Mouse (Mus musculus) heart, postnatal 25 days (tissue): ENCODE results near the gene Tab1. TPM values are rescaled to one million over a fixed set of nuclear protein-coding genes. Genes with fewer than 3 reads are reported as not detected.

Experiments
- DNase-seq: peaks from one replicate; pipeline ENCODE4 v3.0.0; 2022; ENCODE audit warnings: low spot score
- intact Hi-C: fragments of 180-260 bp; cut with DNase I; formaldehyde crosslinking; loops from one replicate; pipeline ENCODE4 v1.15.1; 2025
- total RNA-seq, 2 experiments: library from RNA; stranded (reverse); gene quantifications; 2 replicates each; pipeline ENCODE4 v1.2.3; 2021

Tab1 gene
- total RNA-seq, 2 experiments from 2014 or later: 23.7 to 26.5 TPM

DNA sequence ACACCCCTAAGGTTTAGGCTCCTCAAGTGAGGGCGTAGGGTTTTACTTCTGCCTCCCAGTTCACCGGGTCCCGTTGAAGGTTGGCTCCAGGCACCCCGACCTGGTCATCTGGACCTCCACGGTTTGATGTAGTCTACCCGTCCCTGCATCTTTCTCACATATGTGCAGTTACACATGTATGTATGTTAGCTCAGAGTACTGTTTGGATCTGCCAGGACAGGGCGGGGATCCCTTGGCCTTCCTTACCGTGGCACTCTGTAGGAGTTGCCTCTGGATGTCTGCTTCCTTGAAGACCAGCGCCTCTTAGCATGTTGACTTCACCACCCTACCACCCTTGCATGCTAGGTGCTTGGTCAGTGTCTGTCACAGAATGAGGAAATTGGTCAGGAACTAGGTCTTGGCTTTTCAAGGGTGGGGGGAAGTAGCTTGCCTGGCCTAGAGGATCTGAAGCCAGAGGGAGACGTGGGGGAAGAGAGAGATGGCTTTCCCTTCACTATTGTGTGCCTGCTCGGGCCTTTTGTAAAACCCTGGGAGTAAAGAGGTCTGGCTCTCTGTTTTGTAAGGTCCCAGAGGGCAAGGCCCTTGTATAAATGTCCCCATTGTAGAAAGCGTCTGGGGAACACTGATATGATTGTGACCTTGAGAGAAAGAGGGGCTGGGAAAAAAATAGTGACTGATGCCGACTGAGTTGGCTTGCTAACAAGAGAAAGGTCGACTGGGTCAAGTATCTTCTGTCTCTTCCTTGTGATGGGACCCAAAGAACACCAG is 939 bp downstream of the Tab1 start:
- intact Hi-C loops: loop anchor here (5.0 kb wide), 3 partner anchors 38 to 93 kb away; partner anchors contain the start of gene Mgat3
- no peak for DNase-seq

- DNase-seq: no peak
- intact Hi-C loops: loop anchor here (5.0 kb wide), 3 partner anchors 38 to 93 kb away; partner anchors contain the start of gene Mgat3
Observed at GRCm38 (mm10) chr15:80134450-80134847, 1.5 kb downstream of the Tab1 start.

- intact Hi-C loops: no loop called here
- DNase-seq: no peak
Observed at GRCm38 (mm10) chr15:80135499-80135898, 2.6 kb downstream of the Tab1 start.

DNA sequence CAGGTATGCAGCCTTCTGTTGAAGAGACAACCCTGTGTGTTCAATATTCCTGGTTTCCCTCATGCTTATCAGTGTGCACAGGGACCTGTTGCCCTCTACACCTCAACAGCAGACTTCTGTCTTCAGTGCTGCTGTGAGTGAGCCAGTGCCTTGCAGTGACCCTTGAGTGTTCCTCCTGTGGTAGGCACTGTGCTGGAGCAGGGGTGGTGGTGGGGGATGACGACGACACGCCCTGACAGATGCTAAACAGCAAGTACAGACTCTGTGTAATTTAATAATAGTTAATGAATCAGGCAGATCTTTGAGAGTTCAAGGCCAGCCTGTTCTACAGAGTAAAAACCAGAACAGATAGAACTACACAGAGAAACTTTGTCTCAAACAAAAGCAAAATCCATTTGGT is 3.7 kb downstream of the Tab1 start:
- DNase-seq: no peak
- intact Hi-C loops: no loop called here

- DNase-seq: no peak
- intact Hi-C loops: no loop called here
Observed at GRCm38 (mm10) chr15:80137945-80138791, 5.2 kb downstream of the Tab1 start.

DNA sequence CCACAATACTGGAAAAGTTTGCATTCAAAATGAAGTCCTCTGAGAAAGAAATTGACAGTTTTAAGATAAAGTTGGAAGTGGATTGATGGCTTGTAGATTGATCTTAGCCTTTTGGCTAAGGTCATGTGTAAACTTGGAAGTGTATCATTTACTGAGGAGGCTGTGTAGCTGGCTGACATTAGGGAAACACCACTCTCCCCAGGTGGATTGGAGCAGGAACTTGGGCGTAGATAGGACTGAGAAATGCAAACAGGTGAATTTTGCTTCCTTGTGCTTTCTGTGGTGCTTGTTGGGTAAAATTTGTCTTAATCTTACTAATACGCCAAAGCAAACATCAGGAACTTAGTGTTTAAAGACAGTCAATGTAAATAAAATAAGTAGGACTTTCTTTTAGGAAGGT is 7.4 kb downstream of the Tab1 start:
- no peak for DNase-seq
- intact Hi-C loops: no loop called here

DNA sequence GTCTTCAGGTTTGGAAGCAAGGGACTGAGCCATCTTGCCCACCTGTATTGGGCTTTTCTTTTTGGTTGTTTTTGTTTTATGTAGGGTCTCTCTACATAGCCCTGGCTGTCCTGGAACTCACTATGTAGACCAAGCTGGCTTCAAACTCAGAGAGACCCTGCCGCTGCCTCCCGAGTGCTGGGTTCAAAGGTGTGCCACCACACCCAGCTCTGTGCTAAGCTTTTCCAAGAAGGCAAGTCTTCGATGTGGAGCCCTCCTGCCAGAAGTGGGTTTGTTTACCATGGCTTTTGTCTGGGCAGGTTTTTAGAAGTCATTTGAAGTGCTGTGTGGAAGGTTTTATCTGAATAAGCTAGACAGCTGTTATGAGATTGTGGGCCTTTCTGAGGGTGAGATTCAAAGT is 8.0 kb downstream of the Tab1 start:
- no peak for DNase-seq
- intact Hi-C loops: no loop called here

DNA sequence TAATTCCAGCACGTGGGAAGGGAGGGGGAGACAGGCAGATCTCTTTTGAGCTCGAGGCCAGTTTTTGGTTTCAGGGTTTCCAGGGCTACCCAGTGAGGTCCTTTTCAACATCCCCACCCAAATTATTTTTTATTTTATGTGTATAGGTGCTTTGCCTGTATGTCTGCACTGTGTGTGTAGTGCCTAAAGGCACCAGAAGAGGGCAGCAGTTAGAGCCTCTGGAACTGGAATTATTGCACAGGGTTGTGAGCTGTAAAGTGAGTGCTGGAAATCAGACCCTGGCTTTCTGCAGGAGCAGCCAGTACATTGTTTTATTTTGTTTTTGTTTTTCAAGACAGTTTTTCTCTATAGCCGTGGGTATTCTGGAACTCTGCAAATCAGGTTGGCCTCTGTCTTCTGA is 9.2 kb downstream of the Tab1 start:
- intact Hi-C loops: no loop called here
- no peak for DNase-seq

GRCm38 (mm10) chr15:80143760-80144159 is 10.8 kb downstream of the Tab1 start:
- DNase-seq: no peak
- intact Hi-C loops: no loop called here

DNA sequence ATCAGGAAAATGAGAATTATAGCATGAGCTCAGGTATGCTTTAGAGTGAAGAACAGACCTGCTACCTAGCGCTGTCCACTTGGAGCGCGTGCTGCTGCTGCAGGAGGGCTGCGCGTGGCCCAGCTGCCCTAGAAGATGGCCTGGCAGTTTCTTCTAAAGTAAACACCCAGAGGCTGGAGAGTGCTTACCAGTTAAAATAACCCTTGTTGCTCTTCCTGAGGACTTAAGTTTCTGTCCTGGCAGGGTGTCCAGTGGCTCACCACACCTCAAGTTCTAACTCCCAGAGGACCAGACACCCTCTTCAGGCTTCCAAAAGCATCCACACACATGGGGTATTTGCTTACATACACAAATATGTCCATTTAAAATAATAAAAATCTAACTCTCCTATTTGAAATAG is 12.5 kb downstream of the Tab1 start:
- DNase-seq: no peak
- intact Hi-C loops: no loop called here

- DNase-seq: no peak
- intact Hi-C loops: no loop called here
Observed at GRCm38 (mm10) chr15:80146153-80146552, 13.2 kb downstream of the Tab1 start.

DNA sequence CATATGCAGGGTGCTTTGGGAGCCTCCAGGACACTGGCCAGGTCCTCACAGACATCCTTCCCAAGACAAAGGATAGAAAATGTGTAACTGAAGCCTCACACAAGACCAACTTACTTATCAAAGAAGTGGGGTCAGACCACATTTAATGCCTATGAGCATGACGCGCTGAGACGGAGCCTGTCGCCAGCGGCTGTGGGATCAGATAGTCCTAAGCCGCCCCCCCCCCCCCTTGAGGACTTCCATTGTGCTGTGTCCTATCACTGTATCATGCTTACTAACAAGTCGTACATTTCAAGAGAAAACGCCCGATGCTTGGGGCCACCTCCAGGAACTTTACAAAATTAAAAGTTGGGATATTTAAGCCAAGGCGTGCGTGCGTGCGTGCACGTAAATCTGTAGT is 14.2 kb downstream of the Tab1 start:
- no peak for DNase-seq
- intact Hi-C loops: no loop called here

- intact Hi-C loops: no loop called here
- DNase-seq: no peak
Observed at GRCm38 (mm10) chr15:80147511-80147910, 14.6 kb downstream of the Tab1 start.

- intact Hi-C loops: no loop called here
- DNase-seq: no peak
Observed at GRCm38 (mm10) chr15:80148565-80148964, 15.6 kb downstream of the Tab1 start.

GRCm38 (mm10) chr15:80149517-80149916 is 16.6 kb downstream of the Tab1 start:
- intact Hi-C loops: no loop called here
- no peak for DNase-seq

DNA sequence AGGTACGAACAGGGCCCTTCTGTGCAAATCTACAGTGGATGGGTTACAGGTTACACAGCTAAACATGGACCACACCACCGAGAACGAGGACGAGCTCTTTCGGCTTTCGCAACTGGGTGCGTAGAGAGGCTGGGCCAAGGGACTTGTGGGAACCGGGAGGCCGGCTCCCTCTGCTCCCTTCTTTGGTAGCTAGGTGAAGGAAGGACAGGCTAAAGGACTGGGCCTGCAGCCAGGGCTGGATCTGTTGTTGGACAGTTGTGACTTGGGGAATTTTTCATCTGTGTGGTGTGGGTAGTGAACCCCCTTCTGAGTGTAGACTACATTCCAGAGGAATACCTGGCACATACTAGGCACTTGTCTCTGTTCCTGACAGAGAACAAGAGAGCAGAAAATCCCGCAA is 19.7 kb downstream of the Tab1 start:
- DNase-seq: no peak
- intact Hi-C loops: no loop called here

DNA sequence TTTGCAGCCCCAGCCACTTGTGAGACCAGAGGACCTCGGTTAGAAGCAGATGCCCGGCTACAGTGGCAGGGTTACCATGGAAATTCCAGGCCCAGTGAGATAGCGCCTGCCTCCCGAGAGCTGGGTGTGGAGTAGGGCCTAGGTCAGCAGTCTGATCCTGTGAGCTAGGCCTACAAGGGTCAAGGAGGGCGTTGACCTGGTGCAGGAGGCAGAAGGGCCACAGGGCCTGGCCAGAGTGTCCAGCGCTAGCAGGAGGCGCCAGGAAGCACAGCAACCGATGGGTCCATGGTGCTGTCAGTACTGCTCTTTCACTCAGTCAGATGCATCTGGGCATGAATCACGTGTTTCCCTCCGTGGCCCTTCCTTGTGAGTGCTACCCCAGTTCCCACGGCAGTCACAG is 20.8 kb downstream of the Tab1 start:
- intact Hi-C loops: no loop called here
- no peak for DNase-seq

DNA sequence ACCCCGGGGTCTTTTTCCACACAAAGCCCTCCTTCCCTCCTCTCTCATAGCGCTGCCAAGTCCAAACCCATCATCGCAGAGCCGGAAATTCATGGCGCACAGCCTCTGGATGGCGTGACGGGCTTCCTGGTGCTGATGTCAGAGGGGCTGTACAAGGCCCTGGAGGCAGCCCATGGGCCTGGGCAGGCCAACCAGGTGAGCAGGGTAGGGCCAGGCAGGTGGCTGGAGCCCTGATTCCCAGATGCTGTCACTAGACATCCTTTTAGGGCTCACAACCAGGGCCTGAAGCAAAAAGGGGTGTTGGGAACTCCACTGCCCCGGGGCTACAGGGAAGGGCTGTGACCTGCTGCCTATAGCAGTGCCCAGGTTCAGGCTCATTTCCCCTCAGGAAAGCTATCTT is 22.8 kb downstream of the Tab1 start:
- DNase-seq: no peak
- intact Hi-C loops: no loop called here

- intact Hi-C loops: no loop called here
- DNase-seq: no peak
Observed at GRCm38 (mm10) chr15:80157197-80157943, 24.4 kb downstream of the Tab1 start.

GRCm38 (mm10) chr15:80158001-80158706 is 25.2 kb downstream of the Tab1 start:
- no peak for DNase-seq
- intact Hi-C loops: no loop called here
